Mouse (Mus musculus) embryonic fibroblast, embryonic 13.5 days (primary cell): ENCODE measurements around the gene Nrm. TPM values are rescaled to one million over a fixed set of nuclear protein-coding genes. Genes with fewer than 3 reads are reported as not detected.

Experiments
- H3K27ac ChIP-seq: 2 replicates; pipeline ENCODE4 v1.5.1; 2012; ENCODE audit warnings: low read length, control low read depth, inconsistent platforms; ENCODE audit not compliant: insufficient read depth
- H3K4me1 ChIP-seq: 2 replicates; pipeline ENCODE4 v1.6.1; 2011; ENCODE audit warnings: low read length; ENCODE audit not compliant: control insufficient read depth, insufficient read depth
- H3K4me3 ChIP-seq: 2 replicates; pipeline ENCODE4 v1.5.1; 2011; ENCODE audit warnings: mild to moderate bottlenecking, control low read depth, low read length; ENCODE audit not compliant: insufficient read depth
- CTCF ChIP-seq: IDR thresholded peaks from 2 replicates; pipeline ENCODE4 v1.5.1; 2011; ENCODE audit warnings: mild to moderate bottlenecking, control low read depth, low read length, moderate library complexity, borderline replicate concordance; ENCODE audit not compliant: insufficient read depth
- POLR2A ChIP-seq: IDR thresholded peaks from 2 replicates; pipeline ENCODE4 v1.6.1; 2011; ENCODE audit warnings: low read depth, mild to moderate bottlenecking, control low read depth, low read length, moderate library complexity
- polyA plus RNA-seq: library from polyadenylated mRNA; stranded (reverse); fragments of >200 nt; gene quantifications from 2 replicates; pipeline ENCODE4 v1.2.4, GENCODE M21; 2011; ENCODE audit warnings: low read depth; ENCODE audit not compliant: missing spikeins, insufficient read length

Gene Nrm
- polyA plus RNA-seq, 1 experiment = 15.5 TPM

DNA sequence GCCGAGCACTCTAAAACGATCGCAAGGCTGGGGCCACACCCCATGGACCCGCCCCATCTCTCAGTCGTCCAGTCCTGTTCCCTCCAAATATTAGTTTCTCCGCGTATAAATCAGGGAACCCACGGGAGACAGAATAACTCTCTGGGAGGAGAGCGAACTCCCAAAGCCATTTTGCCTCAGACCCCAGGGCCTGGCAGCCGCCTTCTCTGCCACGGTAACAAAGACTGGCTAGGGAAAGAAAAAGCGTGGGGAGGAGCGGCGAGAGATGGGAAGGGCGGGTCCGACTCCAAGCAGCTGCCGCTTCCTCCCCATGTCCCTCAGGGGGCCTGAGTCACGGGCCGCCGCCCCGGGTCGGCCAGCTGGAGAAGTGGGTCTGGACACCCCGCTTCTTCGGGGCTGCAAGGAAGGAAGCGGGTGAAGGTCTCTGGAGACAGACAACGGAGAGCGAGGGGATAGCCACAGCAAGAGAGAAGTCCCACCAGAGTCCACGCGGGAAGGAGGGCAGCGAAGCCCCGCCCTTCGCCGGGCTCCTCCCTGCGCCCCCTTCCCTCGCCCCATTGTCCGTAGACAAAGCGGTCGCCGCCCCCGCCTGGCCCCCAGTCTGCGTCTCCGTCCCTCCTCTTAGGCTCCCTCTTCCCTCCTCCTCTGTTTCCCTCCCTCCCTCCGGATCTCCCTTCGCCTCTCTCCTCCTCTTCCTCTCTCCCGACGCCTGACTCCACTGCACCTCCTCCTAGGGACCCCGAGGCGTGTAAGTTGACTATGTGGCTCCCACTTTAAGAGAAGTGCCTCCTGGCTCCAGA lies 4.6 kb downstream of the Nrm start, which contains the start of gene Ppp1r18:
TSS of gene Ppp1r18 (plus strand) at position 113 of the 800 bp plus-strand sequence.
- peaks cover 9% of the 10 kb centered on the region for H3K4me1 ChIP-seq
- H3K4me3 ChIP-seq = peak within 1 kb of the TSS; percentile 95
- TF ChIP-seq POLR2A (peak; percentile 88), CTCF (no peak)
- H3K27ac ChIP-seq = peak within 1 kb of the TSS; percentile 99

GRCm38 (mm10) chr17:35866281-35866831 lies 5.2 kb downstream of the Nrm start:
- peak overlapping the region; percentile 99 for H3K27ac ChIP-seq
- TF ChIP-seq POLR2A (peak; percentile 77), CTCF (no peak)
- peak overlapping the region; percentile 95 for H3K4me3 ChIP-seq
- peaks cover 9% of the 10 kb centered on the region for H3K4me1 ChIP-seq

GRCm38 (mm10) chr17:35866911-35867890 lies 6.1 kb downstream of the Nrm start:
- Histone ChIP-seq H3K4me1 (peaks cover 7% of the 10 kb centered on the region; the same call in 1 of the 2 replicates), H3K4me3 (peak overlapping the region; percentile 95), H3K27ac (peak overlapping the region; percentile 99)
- TF ChIP-seq CTCF (no peak), POLR2A (0 out of 2 replicates have a peak, but pooled peaks have one; percentile 11)

GRCm38 (mm10) chr17:35868165-35868820 lies 7.2 kb downstream of the Nrm start:
- Histone ChIP-seq H3K4me1 (peaks cover 11% of the 10 kb centered on the region), H3K4me3 (peak overlapping the region; percentile 95), H3K27ac (peak overlapping the region; percentile 99)
- TF ChIP-seq CTCF (no peak), POLR2A (peak; percentile 65)

GRCm38 (mm10) chr17:35868961-35869345 lies 7.8 kb downstream of the Nrm start:
- H3K4me1 ChIP-seq = peaks cover 16% of the 10 kb centered on the region
- peak overlapping the region; percentile 95 for H3K4me3 ChIP-seq
- peak overlapping the region; percentile 97 for H3K27ac ChIP-seq
- TF ChIP-seq CTCF = no peak
- peak; percentile 37; the same call in 1 of the 2 replicates for TF ChIP-seq POLR2A

- Histone ChIP-seq H3K4me1 (peaks cover 17% of the 10 kb centered on the region), H3K27ac (peak overlapping the region; percentile 97)
- TF ChIP-seq POLR2A (no peak; the same call in none of the 2 replicates), CTCF (no peak)
Measured at GRCm38 (mm10) chr17:35869346-35870067, 8.4 kb downstream of the Nrm start.

GRCm38 (mm10) chr17:35870151-35870883 lies 9.2 kb downstream of the Nrm start:
- TF ChIP-seq POLR2A (peak; percentile 49), CTCF (no peak)
- peaks cover 12% of the 10 kb centered on the region for H3K4me1 ChIP-seq
- H3K4me3 ChIP-seq = peak overlapping the region; percentile 95
- H3K27ac ChIP-seq = peak overlapping the region; percentile 97

More at GRCm38 (mm10) chr17:35869346-35870067, 8.4 kb downstream of the Nrm start:
- H3K4me3 ChIP-seq = peak overlapping the region; percentile 95

DNA sequence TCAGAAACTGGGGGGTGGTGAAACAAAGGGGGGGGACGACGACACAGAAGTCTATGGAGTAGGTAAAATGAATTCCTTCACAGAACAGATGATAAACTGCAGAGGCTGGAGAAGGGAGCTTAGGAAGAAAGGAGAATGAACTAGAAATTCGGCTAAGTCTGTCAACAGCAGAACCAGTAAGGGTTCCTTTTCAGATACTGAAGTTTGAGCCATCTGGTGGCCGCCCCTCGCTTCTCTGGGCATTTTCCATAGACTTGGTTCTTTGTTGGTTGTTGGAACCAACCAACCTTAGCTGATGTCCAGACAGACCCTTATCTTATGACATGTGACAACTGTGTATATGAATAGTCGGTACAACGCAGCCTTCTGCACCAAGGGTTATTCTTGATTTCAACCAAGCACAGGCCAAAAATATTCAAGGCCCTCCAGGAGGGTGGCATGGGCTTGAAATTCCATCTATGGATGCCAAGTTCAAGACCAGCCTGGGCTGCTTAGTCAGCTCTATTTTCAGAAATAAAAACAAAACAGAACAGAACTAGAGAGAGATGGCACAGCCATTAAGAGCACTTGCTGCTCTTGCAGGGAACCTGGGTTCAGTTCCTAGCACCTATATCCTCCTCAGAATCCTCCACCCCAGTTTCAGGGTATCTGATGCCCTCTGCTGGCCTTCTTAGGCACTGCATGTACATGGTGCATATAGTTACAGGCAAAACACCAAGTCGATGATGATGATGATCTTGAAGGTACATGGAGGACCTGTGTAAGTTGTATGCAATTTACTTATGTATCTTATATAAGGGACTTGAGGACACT lies 10.0 kb downstream of the Nrm start:
- Histone ChIP-seq H3K4me1 (peaks cover 12% of the 10 kb centered on the region), H3K27ac (peak overlapping the region; percentile 97), H3K4me3 (peak overlapping the region; percentile 24)
- TF ChIP-seq CTCF = no peak
- TF ChIP-seq POLR2A = peak; percentile 15; the same call in 1 of the 2 replicates
